In the genomic region with DNA sequence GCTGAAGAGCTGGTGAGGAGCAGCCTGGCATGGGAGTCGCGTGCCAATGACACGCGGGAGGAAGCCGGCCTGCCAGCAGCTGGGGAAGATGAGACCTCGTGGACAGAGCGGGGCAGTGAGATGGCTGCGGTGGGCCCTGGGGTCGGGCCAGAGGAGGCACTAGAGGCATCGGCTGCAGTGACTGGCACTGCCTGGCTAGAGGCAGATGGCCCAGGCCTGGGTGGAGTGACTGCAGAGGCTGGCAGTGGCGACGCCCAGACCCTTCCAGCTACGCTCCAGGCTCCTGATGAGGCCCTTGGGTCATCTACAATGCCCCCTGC, we compare ENCODE assay signal across 8 mouse cellular contexts. TPM values are rescaled to one million over a fixed set of nuclear protein-coding genes. Genes with fewer than 3 reads are reported as not detected.
DNase-seq lines count a peak whose midpoint lies in the region; ATAC-seq lines count a peak whose summit lies in the region.

No protein-coding gene starts in this region.

- H3K4me1 ChIP-seq in kidney, embryonic 14.5 days (ENCODE audit: control insufficient read depth, insufficient read depth, low read length): peaks cover 15% of the 10 kb centered on the region; the same call in 1 of the 2 replicates
- H3K4me1 ChIP-seq in hindbrain, embryonic 12.5 days: peaks cover 44% of the 10 kb centered on the region
- peaks cover 39% of the 10 kb centered on the region for H3K4me1 ChIP-seq in midbrain, embryonic 11.5 days (ENCODE audit: control insufficient read depth, insufficient read depth, low read length)

- H3K9ac ChIP-seq in kidney, embryonic 14.5 days (ENCODE audit: low read depth, low read length): peak overlapping the region; percentile 32; the same call in 1 of the 2 replicates
- peak overlapping the region; percentile 78; the same call in 1 of the 2 replicates for H3K9ac ChIP-seq in hindbrain, embryonic 12.5 days
- H3K9ac ChIP-seq in midbrain, embryonic 11.5 days (ENCODE audit: low read length): peak overlapping the region; percentile 31; the same call in 1 of the 2 replicates

- H3K4me2 ChIP-seq in kidney, embryonic 14.5 days (replicated peaks; ENCODE audit: low read depth, low read length): peak overlapping the region; percentile 100
- H3K4me2 ChIP-seq in hindbrain, embryonic 12.5 days (replicated peaks): peak overlapping the region; percentile 97
- peak overlapping the region; percentile 100 for H3K4me2 ChIP-seq in midbrain, embryonic 11.5 days

- peak; percentile 13 for ATAC-seq in kidney, embryonic 14.5 days (ENCODE audit: low FRiP score, low TSS enrichment)
- ATAC-seq in common myeloid progenitor, adult 5-6 weeks (replicated peaks; ENCODE audit: low read depth, poor library complexity, severe bottlenecking): peak; percentile 45
- peak; percentile 12 for ATAC-seq in hindbrain, embryonic 12.5 days (ENCODE audit: low FRiP score)
- ATAC-seq in midbrain, embryonic 11.5 days (ENCODE audit: low FRiP score): no peak

- H3K36me3 ChIP-seq in kidney, embryonic 14.5 days (ENCODE audit: control insufficient read depth, insufficient read depth, low read length): no peaks in the 10 kb centered on the region
- 0 out of 2 replicates have a peak, but pooled peaks cover 7% of the 10 kb centered on the region for H3K36me3 ChIP-seq in hindbrain, embryonic 12.5 days
- H3K36me3 ChIP-seq in midbrain, embryonic 11.5 days (ENCODE audit: control insufficient read depth, insufficient read depth, low read length): 0 out of 2 replicates have a peak, but pooled peaks cover 2% of the 10 kb centered on the region

- WGBS in kidney, embryonic 14.5 days: 38% methylated on average over 13 of the region's 13 CpGs
- WGBS in hindbrain, embryonic 12.5 days: 36% methylated on average over 13 of the region's 13 CpGs
- 53% methylated on average over 13 of the region's 13 CpGs for WGBS in midbrain, embryonic 11.5 days

- H3K27me3 ChIP-seq in kidney, embryonic 14.5 days (ENCODE audit: control insufficient read depth, insufficient read depth, low read length): peaks cover 18% of the 10 kb centered on the region; the same call in 1 of the 2 replicates
- H3K27me3 ChIP-seq in hindbrain, embryonic 12.5 days: peaks cover 3% of the 10 kb centered on the region; the same call in 1 of the 2 replicates
- H3K27me3 ChIP-seq in midbrain, embryonic 11.5 days (ENCODE audit: control insufficient read depth, insufficient read depth, low read length): peaks cover 3% of the 10 kb centered on the region; the same call in 1 of the 2 replicates

- no peak overlapping the region for H3K27ac ChIP-seq in kidney, embryonic 14.5 days (ENCODE audit: low read depth, low read length)
- H3K27ac ChIP-seq in hindbrain, embryonic 12.5 days: no peak overlapping the region
- no peak overlapping the region for H3K27ac ChIP-seq in midbrain, embryonic 11.5 days (ENCODE audit: low read depth, low read length)

- peak overlapping the region; percentile 69 for H3K4me3 ChIP-seq in kidney, embryonic 14.5 days (ENCODE audit: low read length)
- H3K4me3 ChIP-seq in hindbrain, embryonic 12.5 days: peak overlapping the region; percentile 74
- H3K4me3 ChIP-seq in midbrain, embryonic 11.5 days (ENCODE audit: low read depth, low read length): no peak overlapping the region; the same call in 1 of the 2 replicates

- DNase-seq in kidney, adult 9 months: no peak
- no peak for DNase-seq in midbrain, embryonic 11.5 days (ENCODE audit: low spot score, missing footprints)
- DNase-seq in right cerebral cortex, postnatal 10 days (ENCODE audit: low spot score in 2 of 2): no peak
- no peak for DNase-seq in gastrocnemius, adult 8-10 months (ENCODE audit: low spot score in 2 of 2)
- DNase-seq in retina, postnatal 1 day: no peak

- no peaks in the 10 kb centered on the region for H3K9me3 ChIP-seq in kidney, embryonic 14.5 days (ENCODE audit: control insufficient read depth, low read length)
- H3K9me3 ChIP-seq in hindbrain, embryonic 12.5 days (replicated peaks): no peaks in the 10 kb centered on the region
- H3K9me3 ChIP-seq in midbrain, embryonic 11.5 days (ENCODE audit: control insufficient read depth, low read length): no peaks in the 10 kb centered on the region

RNA-seq across cellular contexts. Expression of gene Cspg5, which starts 2.7 kb away (rescaled TPM):
- polyA plus RNA-seq in kidney, embryonic 14.5 days (2014; fragmentation: Nextera tagmentation; extraction: Ambion mirVana): 0.76 and 1.4 TPM in 2 replicates
- 0.58 and 1.6 TPM in 2 replicates for total RNA-seq in common myeloid progenitor, adult 5-6 weeks (2017)
- polyA plus RNA-seq in hindbrain, embryonic 12.5 days (2016; fragmentation: Nextera tagmentation; extraction: Ambion mirVana): 27.3 and 27.7 TPM in 2 replicates
- polyA plus RNA-seq in midbrain, embryonic 11.5 days (2014; fragmentation: Nextera tagmentation; extraction: Ambion mirVana): 12.9 and 14.2 TPM in 2 replicates
- under 1 TPM in 2 of 4 experiments, not detected in 2; 0.16 to 0.17 TPM for total RNA-seq in gastrocnemius, adult 8-10 months (2022)

RNA-seq across cellular contexts. Expression of gene Elp6, which starts 58.7 kb away (rescaled TPM):
- polyA plus RNA-seq in kidney, embryonic 14.5 days (2014; fragmentation: Nextera tagmentation; extraction: Ambion mirVana): 32.3 and 33.8 TPM in 2 replicates
- 3.8 and 6.4 TPM in 2 replicates for total RNA-seq in common myeloid progenitor, adult 5-6 weeks (2017)
- polyA plus RNA-seq in hindbrain, embryonic 12.5 days (2016; fragmentation: Nextera tagmentation; extraction: Ambion mirVana): 31.5 and 32.2 TPM in 2 replicates
- polyA plus RNA-seq in midbrain, embryonic 11.5 days (2014; fragmentation: Nextera tagmentation; extraction: Ambion mirVana): 32.8 and 40.2 TPM in 2 replicates
- 1 to 10 TPM; 2.0 to 5.0 (median 2.9) TPM for total RNA-seq in gastrocnemius, adult 8-10 months (2022)
